Mouse (Mus musculus) embryonic facial prominence, embryonic 11.5 days (tissue): Measurements from ENCODE around the gene 2200002J24Rik. TPM values are rescaled to one million over a fixed set of nuclear protein-coding genes. Genes with fewer than 3 reads are reported as not detected.
A peak's percentile ranks its signal among the peaks of the same experiment; 100 is the strongest.

Experiments used
- ATAC-seq: fragments of 200-750 bp; cut with Nextera tagmentation; replicated peaks from 2 replicates; pipeline ENCODE4 v1.8.0; 2017; ENCODE audit warnings: low read depth; ENCODE audit not compliant: insufficient number of reproducible peaks, low FRiP score, low TSS enrichment
- DNase-seq: peaks from one replicate; pipeline ENCODE4 v3.0.0-alpha.2; 2015; ENCODE audit warnings: low spot score
- H3K27ac ChIP-seq: fragments of 300-500 bp; sonication (generic); replicated peaks from 2 replicates; pipeline ENCODE4 v1.5.1; 2014; ENCODE audit warnings: mild to moderate bottlenecking, low read depth, low read length, control low read depth
- H3K27me3 ChIP-seq: fragments of 300-500 bp; sonication (generic); 2 replicates; pipeline ENCODE4 v1.6.1; 2014; ENCODE audit warnings: mild to moderate bottlenecking, low read length, moderate library complexity, mixed read lengths; ENCODE audit not compliant: control insufficient read depth, insufficient read depth
- H3K36me3 ChIP-seq: fragments of 300-500 bp; sonication (generic); replicated peaks from 2 replicates; pipeline ENCODE4 v1.6.1; 2014; ENCODE audit warnings: low read depth, mild to moderate bottlenecking, low read length, moderate library complexity, mixed read lengths; ENCODE audit not compliant: control insufficient read depth, insufficient read depth
- H3K4me1 ChIP-seq: fragments of 300-500 bp; sonication (generic); 2 replicates; pipeline ENCODE4 v1.6.1; 2014; ENCODE audit warnings: low read length, mixed read lengths; ENCODE audit not compliant: control insufficient read depth, insufficient read depth
- H3K4me2 ChIP-seq: fragments of 300-500 bp; sonication (generic); 2 replicates; pipeline ENCODE4 v1.6.1; 2014; ENCODE audit warnings: low read depth, mild to moderate bottlenecking, control low read depth, low read length, moderate library complexity
- H3K4me3 ChIP-seq: fragments of 300-500 bp; sonication (generic); 2 replicates; pipeline ENCODE4 v1.5.1; 2014; ENCODE audit warnings: low read depth, low read length, control low read depth
- H3K9ac ChIP-seq: fragments of 300-500 bp; sonication (generic); replicated peaks from 2 replicates; pipeline ENCODE4 v1.6.1; 2014; ENCODE audit warnings: mild to moderate bottlenecking, control low read depth, low read length
- H3K9me3 ChIP-seq: fragments of 300-500 bp; sonication (generic); replicated peaks from 2 replicates; pipeline ENCODE4 v1.6.1; 2016; ENCODE audit warnings: mild to moderate bottlenecking, low read length, inconsistent platforms, mixed read lengths; ENCODE audit not compliant: control insufficient read depth
- WGBS: fragments of 180-500 bp; shearing (Covaris S2); extraction: QIAGEN DNeasy Blood & Tissue Kit; methylation state at CpG from one replicate; pipeline ENCODE4 v1.1.7; 2014; 5-methylcytosine and 5-hydroxymethylcytosine counted together
- polyA plus RNA-seq: library from polyadenylated mRNA; unstranded; fragments of >200 nt; fragmentation: Nextera tagmentation; extraction: Ambion mirVana; gene quantifications from 2 replicates; pipeline ENCODE4 v1.2.1, GENCODE M21; 2014

Gene 2200002J24Rik
- polyA plus RNA-seq, 1 experiment from 2014 or later: not detected

DNA sequence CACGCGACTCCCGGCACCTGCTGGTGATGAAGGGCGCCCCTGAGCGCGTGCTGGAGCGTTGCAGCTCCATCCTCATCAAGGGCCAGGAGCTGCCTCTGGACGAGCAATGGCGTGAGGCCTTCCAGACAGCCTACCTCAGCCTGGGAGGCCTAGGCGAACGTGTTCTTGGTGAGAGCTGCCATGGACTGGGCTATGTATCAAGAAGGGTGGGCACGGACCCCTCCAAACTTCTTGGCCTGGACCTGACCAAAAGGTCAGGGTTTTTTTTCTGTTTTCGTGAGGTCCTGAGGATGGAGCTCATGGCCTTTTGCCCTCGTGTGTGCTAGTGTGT lies 19.0 kb downstream of the 2200002J24Rik start:
- no peak; the same call in 1 of the 2 replicates for ATAC-seq
- H3K36me3 ChIP-seq: no peaks in the 10 kb centered on the region
- WGBS: 9% methylated on average over 14 of the region's 14 CpGs

DNA sequence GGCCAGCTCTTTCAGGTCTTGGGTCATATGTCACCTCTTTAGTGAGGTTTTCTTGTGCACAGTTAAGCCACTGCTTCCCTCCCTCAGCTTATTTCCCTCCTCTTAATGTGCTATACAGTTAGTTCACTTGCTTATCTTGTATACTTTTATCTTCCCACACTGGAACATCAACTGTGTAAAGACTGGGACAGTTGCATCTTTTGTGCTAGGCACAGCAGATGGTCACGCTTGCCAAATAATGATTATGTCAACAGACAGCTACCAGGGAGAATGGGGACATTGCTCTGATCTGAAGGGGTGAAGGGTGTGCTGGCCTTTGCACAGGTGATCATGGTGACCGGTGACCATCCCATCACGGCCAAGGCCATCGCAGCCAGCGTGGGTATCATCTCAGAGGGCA lies 20.9 kb downstream of the 2200002J24Rik start:
- no peaks in the 10 kb centered on the region for H3K36me3 ChIP-seq
- peaks cover 10% of the 10 kb centered on the region for H3K27me3 ChIP-seq
- H3K4me2 ChIP-seq: no peak overlapping the region
- WGBS: 98% methylated on average over 5 of the region's 5 CpGs
- no peak overlapping the region for H3K27ac ChIP-seq
- no peaks in the 10 kb centered on the region for H3K4me1 ChIP-seq
- DNase-seq: no peak
- H3K4me3 ChIP-seq: no peak overlapping the region
- no peak for ATAC-seq
- H3K9me3 ChIP-seq: no peaks in the 10 kb centered on the region; the same call in 1 of the 2 replicates
- H3K9ac ChIP-seq: no peak overlapping the region

More for the DNA sequence above, 19.0 kb downstream of the 2200002J24Rik start:
- Histone ChIP-seq H3K27me3 (peaks cover 10% of the 10 kb centered on the region), H3K4me1 (no peaks in the 10 kb centered on the region), H3K27ac (no peak overlapping the region), H3K9ac (no peak overlapping the region), H3K9me3 (no peaks in the 10 kb centered on the region; the same call in 1 of the 2 replicates), H3K4me2 (peak overlapping the region; percentile 54), H3K4me3 (peak overlapping the region; percentile 15)
- DNase-seq: no peak

- no peaks in the 10 kb centered on the region for H3K36me3 ChIP-seq
- no peak overlapping the region for H3K4me2 ChIP-seq
- 78% methylated on average over 7 of the region's 7 CpGs for WGBS
- H3K27ac ChIP-seq: no peak overlapping the region
- no peaks in the 10 kb centered on the region; the same call in 1 of the 2 replicates for H3K9me3 ChIP-seq
- H3K9ac ChIP-seq: no peak overlapping the region
- no peak for ATAC-seq
- DNase-seq: no peak
- no peak overlapping the region for H3K4me3 ChIP-seq
- no peaks in the 10 kb centered on the region for H3K4me1 ChIP-seq
- H3K27me3 ChIP-seq: peaks cover 7% of the 10 kb centered on the region
These were observed 22.6 kb downstream of the 2200002J24Rik start for GRCm38 (mm10) chr7:30721286-30721685.

- H3K36me3 ChIP-seq: no peaks in the 10 kb centered on the region
- no peaks in the 10 kb centered on the region for H3K4me1 ChIP-seq
- peak; percentile 47 for DNase-seq
- ATAC-seq: no peak
- no peak overlapping the region for H3K27ac ChIP-seq
- H3K9ac ChIP-seq: no peak overlapping the region
- no peaks in the 10 kb centered on the region for H3K9me3 ChIP-seq
- 63% methylated on average over 6 of the region's 6 CpGs for WGBS
- H3K4me2 ChIP-seq: no peak overlapping the region
- H3K27me3 ChIP-seq: no peaks in the 10 kb centered on the region
- H3K4me3 ChIP-seq: no peak overlapping the region
These were observed 24.7 kb downstream of the 2200002J24Rik start for GRCm38 (mm10) chr7:30723274-30723953.

- H3K4me2 ChIP-seq: peak overlapping the region; percentile 67
- no peak overlapping the region for H3K27ac ChIP-seq
- no peaks in the 10 kb centered on the region for H3K9me3 ChIP-seq
- no peaks in the 10 kb centered on the region for H3K36me3 ChIP-seq
- no peak for DNase-seq
- no peak overlapping the region; the same call in 1 of the 2 replicates for H3K4me3 ChIP-seq
- H3K27me3 ChIP-seq: no peaks in the 10 kb centered on the region
- H3K9ac ChIP-seq: peak overlapping the region; percentile 66
- ATAC-seq: no peak
- WGBS: 86% methylated on average over 6 of the region's 6 CpGs
- H3K4me1 ChIP-seq: no peaks in the 10 kb centered on the region
These were observed 29.5 kb downstream of the 2200002J24Rik start for GRCm38 (mm10) chr7:30728214-30728613.

DNA sequence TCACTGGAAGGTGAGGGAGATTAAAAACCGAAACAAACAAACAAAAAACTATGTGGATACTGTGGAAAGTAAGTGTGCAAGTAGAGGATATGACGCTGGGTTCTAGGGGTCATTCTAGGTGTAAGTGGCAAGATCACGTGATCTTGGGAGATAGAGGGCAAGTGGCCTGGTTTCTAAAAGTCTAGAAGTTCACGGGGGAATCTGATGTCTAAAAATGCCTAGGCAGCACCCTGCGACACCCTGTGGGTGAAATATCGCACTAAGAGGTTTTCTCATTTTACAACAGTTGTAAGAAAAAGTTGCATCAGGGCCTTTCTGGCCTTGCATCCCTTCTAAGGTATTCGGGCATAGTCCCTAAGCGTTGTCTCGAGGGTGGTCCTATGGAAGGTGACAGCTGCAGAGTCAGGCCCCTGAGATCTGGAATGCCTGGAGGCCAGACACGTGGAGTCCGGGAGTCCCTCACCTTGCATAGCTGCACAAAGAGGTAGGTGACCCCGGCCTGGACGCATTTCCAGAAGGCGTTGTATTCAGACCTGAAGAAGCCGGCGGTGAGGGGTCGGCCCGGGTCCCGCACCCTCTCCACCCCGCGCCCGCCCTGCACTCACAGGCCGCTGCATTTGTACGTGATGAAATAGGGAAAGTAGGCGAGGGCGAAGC lies 30.1 kb downstream of the 2200002J24Rik start:
- Histone ChIP-seq H3K27me3 (no peaks in the 10 kb centered on the region), H3K36me3 (no peaks in the 10 kb centered on the region), H3K9me3 (no peaks in the 10 kb centered on the region), H3K27ac (no peak overlapping the region; the same call in 1 of the 2 replicates), H3K4me3 (peak overlapping the region; percentile 73), H3K4me1 (no peaks in the 10 kb centered on the region), H3K9ac (peak overlapping the region; percentile 66), H3K4me2 (peak overlapping the region; percentile 67)
- WGBS: 9% methylated on average over 26 of the region's 26 CpGs
- DNase-seq (no peak), ATAC-seq (peak; percentile 61)

GRCm38 (mm10) chr7:30729396-30730063 lies 30.8 kb downstream of the 2200002J24Rik start, which contains the start of gene Tmem147:
TSS of gene Tmem147 (minus strand) at chr7:30729540.
- H3K9me3 ChIP-seq: no peaks in the 10 kb centered on the region
- under 1% methylated on average over 60 of the region's 60 CpGs for WGBS

More at GRCm38 (mm10) chr7:30729396-30730063, 30.8 kb downstream of the 2200002J24Rik start, which contains the start of gene Tmem147:
- peak within 1 kb of the TSS; percentile 83 for H3K27ac ChIP-seq
- peak; percentile 96 for ATAC-seq
- H3K4me3 ChIP-seq: peak within 1 kb of the TSS; percentile 73
- H3K27me3 ChIP-seq: no peaks in the 10 kb centered on the region
- no peaks in the 10 kb centered on the region for H3K36me3 ChIP-seq
- peak within 1 kb of the TSS; percentile 67 for H3K4me2 ChIP-seq
- H3K9ac ChIP-seq: peak within 1 kb of the TSS; percentile 66
- DNase-seq: peak; percentile 96
- H3K4me1 ChIP-seq: no peaks in the 10 kb centered on the region
